Comparison of ENCODE assay signal across 17 mouse cellular contexts in the genomic region with DNA sequence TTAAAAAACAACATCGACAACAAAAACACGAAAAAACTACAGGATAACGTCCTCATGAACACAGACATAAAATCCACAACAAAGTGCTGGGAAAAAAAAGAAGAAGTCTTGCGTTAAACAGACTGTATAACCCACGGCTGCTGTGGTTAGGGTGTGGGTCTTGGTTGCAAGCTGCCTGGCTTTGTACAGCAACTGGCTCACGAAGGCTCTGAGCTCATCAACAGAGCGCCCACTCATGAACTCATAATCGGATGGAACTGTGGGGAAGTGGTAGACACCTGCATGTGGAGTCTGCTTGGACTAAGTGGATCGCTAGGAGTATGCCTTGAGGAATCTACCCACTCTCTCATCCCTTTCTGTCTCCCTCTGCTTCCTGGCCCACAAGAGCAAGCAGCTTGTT. TPM values are rescaled to one million over a fixed set of nuclear protein-coding genes. Genes with fewer than 3 reads are reported as not detected.
DNase-seq lines count a peak whose midpoint lies in the region; ATAC-seq and TF ChIP-seq lines count a peak whose summit lies in the region.
"Had no signal": no experiment of that assay in that cellular context is flagged by ENCODE, and none has a peak within 500 bp of the region (broad histone marks: within the 10 kb centered on the region; RNA-seq: fewer than 3 reads in every experiment).

No protein-coding gene starts in this region.

- no peak for TF ChIP-seq RAD21 in MEL (IDR thresholded peaks at IDR 0.05; ENCODE audit: low read depth, low read length)

- DNase-seq in spleen, postnatal 36 days (ENCODE audit: low spot score in 2 of 2) = peak; percentile 70 to 74
- DNase-seq in spleen, adult 12 weeks (ENCODE audit: low spot score) = no peak
- peak; percentile 40 for DNase-seq in MEL (ENCODE audit: low read depth, low spot score)
- peak; percentile 65 for DNase-seq in induced T-regulatory cell, adult 2 months (ENCODE audit: low read depth)
- DNase-seq in thymus, postnatal 25 days = peak; percentile 51
- DNase-seq in testis, postnatal 14 days (ENCODE audit: low spot score) = no peak
- DNase-seq: adrenal gland, postnatal 36 days; cerebellum, adult 11 months; cerebellum, postnatal 36 days; kidney, adult 18-20 months; kidney, postnatal 36 days; lung, adult 2 months; right cerebral cortex, postnatal 14 days had no signal

- no peak overlapping the region for H3K27ac ChIP-seq in MEL (ENCODE audit: control insufficient read depth, low read depth, low read length)
- H3K27ac ChIP-seq: embryonic facial prominence, embryonic 13.5 days; hindbrain, embryonic 12.5 days had no signal

- no peaks in the 10 kb centered on the region for H3K27me3 ChIP-seq in MEL (ENCODE audit: control insufficient read depth in 1 of 2, insufficient read depth in 2 of 2, low read length in 2 of 2)
- H3K27me3 ChIP-seq: embryonic facial prominence, embryonic 13.5 days; hindbrain, embryonic 12.5 days had no signal

- TF ChIP-seq POLR2A in MEL (IDR thresholded peaks at IDR 0.05; ENCODE audit: control insufficient read depth in 1 of 2, insufficient read depth in 1 of 2, low read depth in 1 of 2, low read length in 2 of 2, poor library complexity in 1 of 2) = no peak

- no peak for TF ChIP-seq EP300 in MEL (IDR thresholded peaks at IDR 0.05; ENCODE audit: low read depth in 1 of 2, low read length in 2 of 2)

- no peak for ATAC-seq in erythroblast, adult 5-6 weeks (replicated peaks; ENCODE audit: low FRiP score, poor library complexity, severe bottlenecking)
- ATAC-seq: activated CD4-positive, CD25-positive, alpha-beta regulatory T cell, adult 4 months had no signal

- no peak overlapping the region for H3K4me3 ChIP-seq in MEL (ENCODE audit: control insufficient read depth in 1 of 2, insufficient read depth in 1 of 2, low read depth in 2 of 2, low read length in 2 of 2)
- H3K4me3 ChIP-seq: embryonic facial prominence, embryonic 13.5 days; hindbrain, embryonic 12.5 days had no signal

- no peak for TF ChIP-seq CTCF in MEL (IDR thresholded peaks at IDR 0.05 in 2 of 3, conservative IDR thresholded peaks at IDR 0.05 in 1 of 3; ENCODE audit: control insufficient read depth in 1 of 3, insufficient read depth in 1 of 3, low read depth in 2 of 3, low read length in 3 of 3, poor library complexity in 1 of 3, severe bottlenecking in 1 of 3)

- no peaks in the 10 kb centered on the region for H3K79me2 ChIP-seq in MEL (ENCODE audit: control insufficient read depth, insufficient read depth, low read length, poor library complexity)

- H3K4me1 ChIP-seq in MEL (ENCODE audit: control insufficient read depth in 1 of 2, insufficient read depth in 2 of 2, low read length in 2 of 2) = peaks cover 2 to 18% of the 10 kb centered on the region in 2 experiments
- H3K4me1 ChIP-seq: embryonic facial prominence, embryonic 13.5 days; hindbrain, embryonic 12.5 days had no signal

- peaks cover 0 to 4% of the 10 kb centered on the region in 2 experiments; a peak in 1 of 4 replicates for H3K36me3 ChIP-seq in MEL (ENCODE audit: control insufficient read depth in 1 of 2, insufficient read depth in 2 of 2, low read length in 2 of 2)
- H3K36me3 ChIP-seq: embryonic facial prominence, embryonic 13.5 days; hindbrain, embryonic 12.5 days had no signal

- H3K9ac ChIP-seq in MEL (ENCODE audit: control insufficient read depth, low read depth, low read length, poor library complexity, severe bottlenecking) = no peak overlapping the region
- H3K9ac ChIP-seq: embryonic facial prominence, embryonic 13.5 days; hindbrain, embryonic 12.5 days had no signal

- H3K9me3 ChIP-seq in MEL (replicated peaks; ENCODE audit: insufficient read depth, low read length) = no peaks in the 10 kb centered on the region
- H3K9me3 ChIP-seq: embryonic facial prominence, embryonic 13.5 days; hindbrain, embryonic 12.5 days had no signal

TF ChIP-seq in MEL, 35 proteins besides CTCF, POLR2A, EP300 and RAD21:
- TF ChIP-seq USF2 (IDR thresholded peaks at IDR 0.05; ENCODE audit: borderline replicate concordance in 1 of 2, insufficient read depth in 1 of 2, low read depth in 1 of 2, low read length in 2 of 2) = no peak
- TF ChIP-seq HCFC1 (IDR thresholded peaks at IDR 0.05; ENCODE audit: low read depth, low read length) = no peak
- TF ChIP-seq MAZ (IDR thresholded peaks at IDR 0.05; ENCODE audit: low read depth, low read length) = no peak
- TF ChIP-seq CHD1 (IDR thresholded peaks at IDR 0.05; ENCODE audit: low read depth, low read length) = no peak
- TF ChIP-seq MYC (IDR thresholded peaks at IDR 0.05; ENCODE audit: low read depth, low read length) = no peak
- TF ChIP-seq TAL1 (IDR thresholded peaks at IDR 0.05; ENCODE audit: low read length) = no peak
- TF ChIP-seq SMC3 (IDR thresholded peaks at IDR 0.05; ENCODE audit: low read depth, low read length) = no peak
- TF ChIP-seq POLR2AphosphoS5 (IDR thresholded peaks at IDR 0.05; ENCODE audit: borderline replicate concordance, low read depth, low read length) = no peak
- TF ChIP-seq SIN3A (IDR thresholded peaks at IDR 0.05; ENCODE audit: low read length) = no peak
- no peak for TF ChIP-seq POLR2AphosphoS2 (IDR thresholded peaks at IDR 0.05; ENCODE audit: low read length)
- TF ChIP-seq KAT2A (conservative IDR thresholded peaks at IDR 0.05; ENCODE audit: low read depth, low read length) = no peak

RNA-seq across cellular contexts. Expression of gene Il21r, which starts 6.1 kb away (rescaled TPM):
- not detected in 2 replicates for total RNA-seq in MEL (2012; rRNA removed)
- polyA plus RNA-seq in MEL (2012; ENCODE audit: insufficient read depth in 1 of 2, insufficient read length in 2 of 2, low read depth in 1 of 2, low replicate concordance in 2 of 2, missing spikeins in 1 of 2) = under 1 TPM in 1 of 2 experiments, not detected in 1; 0.06 TPM
- 1.3 TPM in 2 replicates for total RNA-seq in erythroblast, adult 5-6 weeks (2015; ENCODE audit: low replicate concordance)
- 0.42 and 0.43 TPM in 2 replicates for total RNA-seq in erythroblast, adult 5-6 weeks (2017; ENCODE audit: low replicate concordance)

RNA-seq across cellular contexts. Expression of gene Il4ra, which starts 45.2 kb away (rescaled TPM):
- 2.9 and 3.6 TPM in 2 replicates for total RNA-seq in MEL (2012; rRNA removed)
- 1 to 10 TPM in 1 of 2 experiments, not detected in 1; 5.0 TPM for polyA plus RNA-seq in MEL (2012; ENCODE audit: insufficient read depth in 1 of 2, insufficient read length in 2 of 2, low read depth in 1 of 2, low replicate concordance in 2 of 2, missing spikeins in 1 of 2)
- total RNA-seq in erythroblast, adult 5-6 weeks (2015; ENCODE audit: low replicate concordance) = 1.3 and 6.1 TPM in 2 replicates
- total RNA-seq in erythroblast, adult 5-6 weeks (2017; ENCODE audit: low replicate concordance) = 4.0 and 6.1 TPM in 2 replicates

Comparison
In these comparisons a context has a peak if more than half of its experiments do, and no peak if none do; other contexts are left out.
1. DNase-seq: peak in spleen, postnatal 36 days (2 of 2), MEL (single experiment), induced T-regulatory cell, adult 2 months (single experiment) and thymus, postnatal 25 days (single experiment); none in spleen, adult 12 weeks (single experiment) and testis, postnatal 14 days (single experiment).